Mouse (Mus musculus) forebrain, embryonic 11.5 days (tissue): Measurements from ENCODE around the gene Map4k3. TPM values are rescaled to one million over a fixed set of nuclear protein-coding genes. Genes with fewer than 3 reads are reported as not detected.

ENCODE experiments used
- ATAC-seq: fragments of 200-750 bp; cut with Nextera tagmentation; replicated peaks from 2 replicates; pipeline ENCODE4 v1.8.0; 2017; ENCODE audit warnings: moderate TSS enrichment; ENCODE audit not compliant: low FRiP score
- DNase-seq: peaks from one replicate; pipeline ENCODE4 v3.0.0-alpha.2; 2017; ENCODE audit warnings: low spot score
- H3K27ac ChIP-seq: fragments of 300-500 bp; sonication (generic); 2 replicates; pipeline ENCODE4 v1.5.1; 2014; ENCODE audit warnings: low read depth, low read length
- H3K27me3 ChIP-seq: fragments of 300-500 bp; sonication (generic); 2 replicates; pipeline ENCODE4 v1.6.1; 2014; ENCODE audit warnings: mild to moderate bottlenecking, low read length, mixed read lengths; ENCODE audit not compliant: control insufficient read depth, insufficient read depth
- H3K36me3 ChIP-seq: fragments of 300-500 bp; sonication (generic); 2 replicates; pipeline ENCODE4 v1.6.1; 2014; ENCODE audit warnings: mild to moderate bottlenecking, low read length, moderate library complexity, mixed read lengths; ENCODE audit not compliant: control insufficient read depth, insufficient read depth
- H3K4me1 ChIP-seq: fragments of 300-500 bp; sonication (generic); replicated peaks from 2 replicates; pipeline ENCODE4 v1.6.1; 2014; ENCODE audit warnings: low read length, mixed read lengths; ENCODE audit not compliant: control insufficient read depth, insufficient read depth
- H3K4me2 ChIP-seq: fragments of 300-500 bp; sonication (generic); 2 replicates; pipeline ENCODE4 v1.6.1; 2014; ENCODE audit warnings: low read depth, mild to moderate bottlenecking, low read length, moderate library complexity, mixed read lengths; ENCODE audit not compliant: severe bottlenecking
- H3K4me3 ChIP-seq: fragments of 300-500 bp; sonication (generic); 2 replicates; pipeline ENCODE4 v1.5.1; 2014; ENCODE audit warnings: low read depth, low read length
- H3K9ac ChIP-seq: fragments of 300-500 bp; sonication (generic); 2 replicates; pipeline ENCODE4 v1.6.1; 2014; ENCODE audit warnings: low read length
- H3K9me3 ChIP-seq: fragments of 300-500 bp; sonication (generic); 2 replicates; pipeline ENCODE4 v1.6.1; 2016; ENCODE audit warnings: low read length, mixed read lengths; ENCODE audit not compliant: control insufficient read depth
- WGBS: fragments of 180-500 bp; shearing (Covaris S2); extraction: QIAGEN DNeasy Blood & Tissue Kit; methylation state at CpG from one replicate; pipeline ENCODE4 v1.1.7; 2014; 5-methylcytosine and 5-hydroxymethylcytosine counted together
- polyA plus RNA-seq: library from polyadenylated mRNA; unstranded; fragments of >200 nt; fragmentation: Nextera tagmentation; extraction: Ambion mirVana; gene quantifications from 2 replicates; pipeline ENCODE4 v1.2.1, GENCODE M21; 2014

The Map4k3 gene
- polyA plus RNA-seq, 1 experiment from 2014 or later, result 28.1 TPM

DNA sequence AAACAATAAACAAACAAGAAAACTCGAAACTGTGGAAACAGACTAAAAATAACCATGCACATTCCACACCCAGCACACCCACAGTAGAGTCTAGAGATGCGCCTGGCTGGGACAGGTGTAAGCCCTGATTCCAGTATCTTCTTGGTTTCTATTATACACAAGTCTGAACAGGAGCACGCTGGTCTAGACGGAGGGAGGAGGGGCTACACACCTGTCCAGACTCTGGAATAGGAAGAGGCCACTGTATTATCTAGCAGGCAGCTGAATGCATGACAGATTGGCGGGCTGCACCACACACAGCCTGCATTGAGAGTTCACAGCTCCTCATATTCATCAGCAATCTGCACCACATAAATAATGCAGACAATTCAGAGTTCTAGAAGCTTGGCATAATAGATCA, 26.6 kb downstream of the Map4k3 start:
- Histone ChIP-seq H3K27me3 (no peaks in the 10 kb centered on the region), H3K4me1 (no peaks in the 10 kb centered on the region; the same call in 1 of the 2 replicates), H3K36me3 (no peaks in the 10 kb centered on the region), H3K4me2 (no peak overlapping the region), H3K27ac (no peak overlapping the region), H3K9me3 (no peaks in the 10 kb centered on the region), H3K9ac (no peak overlapping the region), H3K4me3 (no peak overlapping the region)
- no peak for ATAC-seq
- 88% methylated on average over 5 of the region's 5 CpGs for WGBS
- DNase-seq, result no peak

GRCm38 (mm10) chr17:80698930-80699329, 29.4 kb downstream of the Map4k3 start:
- H3K4me3 ChIP-seq, result no peak overlapping the region
- H3K9ac ChIP-seq, result no peak overlapping the region
- H3K9me3 ChIP-seq, result no peaks in the 10 kb centered on the region
- no peaks in the 10 kb centered on the region for H3K27me3 ChIP-seq
- H3K36me3 ChIP-seq, result no peaks in the 10 kb centered on the region
- no peak for ATAC-seq
- no peak overlapping the region for H3K4me2 ChIP-seq
- WGBS, result 77% methylated on average over 7 of the region's 7 CpGs
- no peak overlapping the region for H3K27ac ChIP-seq
- H3K4me1 ChIP-seq, result no peaks in the 10 kb centered on the region; the same call in 1 of the 2 replicates
- no peak for DNase-seq

GRCm38 (mm10) chr17:80698191-80698901, 29.9 kb downstream of the Map4k3 start:
- Histone ChIP-seq H3K27me3 (no peaks in the 10 kb centered on the region), H3K4me2 (no peak overlapping the region), H3K36me3 (no peaks in the 10 kb centered on the region), H3K9ac (no peak overlapping the region), H3K4me3 (no peak overlapping the region), H3K4me1 (peaks cover 2% of the 10 kb centered on the region; the same call in 1 of the 2 replicates), H3K9me3 (no peaks in the 10 kb centered on the region), H3K27ac (no peak overlapping the region)
- ATAC-seq (no peak), DNase-seq (no peak)
- WGBS, result 75% methylated on average over 12 of the region's 12 CpGs

DNA sequence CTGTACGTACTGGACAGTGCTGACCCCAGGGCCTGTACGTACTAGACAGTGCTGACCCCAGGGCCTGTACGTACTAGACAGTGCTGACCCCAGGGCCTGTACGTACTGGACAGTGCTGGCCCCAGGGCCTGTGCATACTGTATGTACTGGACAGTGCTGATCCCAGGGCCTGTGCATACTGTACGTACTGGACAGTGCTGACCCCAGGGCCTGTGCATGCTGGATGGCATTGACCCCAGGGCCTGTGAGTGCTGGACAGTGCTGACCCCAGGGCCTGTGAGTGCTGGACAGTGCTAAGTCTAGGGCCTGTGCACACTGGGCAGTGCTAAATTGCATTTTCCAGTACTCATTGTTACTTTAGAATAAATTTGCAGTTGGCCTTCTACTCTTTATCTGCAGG, 31.3 kb downstream of the Map4k3 start:
- no peak overlapping the region for H3K9ac ChIP-seq
- H3K36me3 ChIP-seq, result no peaks in the 10 kb centered on the region
- DNase-seq (no peak), ATAC-seq (no peak)
- peaks cover 2% of the 10 kb centered on the region; the same call in 1 of the 2 replicates for H3K4me1 ChIP-seq
- H3K4me2 ChIP-seq, result no peak overlapping the region
- H3K27me3 ChIP-seq, result no peaks in the 10 kb centered on the region
- no peak overlapping the region for H3K27ac ChIP-seq
- H3K4me3 ChIP-seq, result no peak overlapping the region
- 94% methylated on average over 5 of the region's 5 CpGs for WGBS
- H3K9me3 ChIP-seq, result no peaks in the 10 kb centered on the region

DNA sequence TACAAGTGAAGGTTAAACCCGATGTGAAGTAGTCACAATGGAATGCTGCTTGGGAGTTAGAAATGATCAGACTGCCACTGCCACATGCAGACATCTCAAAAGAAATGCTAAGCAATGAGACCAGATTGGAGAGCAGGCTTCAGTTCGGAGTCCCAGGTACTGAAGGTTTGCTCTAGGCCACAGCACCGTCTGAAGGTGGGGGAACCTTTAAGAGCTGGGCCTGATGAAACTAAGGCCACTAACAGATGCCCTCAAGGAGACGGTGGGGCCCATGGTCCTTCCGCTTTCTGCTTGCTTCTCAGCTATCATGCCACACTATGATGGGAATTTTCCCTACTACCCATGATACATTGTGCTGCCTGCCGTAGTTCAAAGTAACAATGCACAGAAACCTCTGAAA, 32.1 kb downstream of the Map4k3 start:
- no peak for ATAC-seq
- Histone ChIP-seq H3K36me3 (no peaks in the 10 kb centered on the region), H3K4me3 (no peak overlapping the region), H3K9me3 (no peaks in the 10 kb centered on the region), H3K4me1 (peaks cover 2% of the 10 kb centered on the region; the same call in 1 of the 2 replicates), H3K9ac (no peak overlapping the region), H3K27me3 (no peaks in the 10 kb centered on the region), H3K4me2 (no peak overlapping the region), H3K27ac (no peak overlapping the region)
- no peak for DNase-seq
- WGBS, result 93% methylated on average over 6 of the region's 6 CpGs

DNA sequence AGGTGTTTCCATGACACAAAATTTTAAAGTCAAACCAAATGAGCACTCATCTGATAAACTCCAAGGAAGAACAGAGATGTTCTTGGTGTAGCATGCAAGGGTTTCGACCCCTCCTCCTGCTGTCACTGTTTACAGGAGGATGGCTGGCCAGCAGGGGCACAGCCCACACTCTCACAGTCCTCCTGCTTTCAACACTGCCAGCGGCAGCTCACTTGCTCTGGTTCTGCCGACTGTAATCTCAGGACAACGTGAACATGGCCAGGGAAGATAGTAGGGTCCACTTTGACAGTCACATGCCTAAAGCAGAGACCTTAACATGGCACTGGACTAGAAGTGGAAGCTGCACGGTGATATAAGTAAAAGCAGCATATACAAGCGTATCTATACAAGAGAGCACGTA, 34.6 kb downstream of the Map4k3 start:
- H3K27ac ChIP-seq, result no peak overlapping the region
- H3K36me3 ChIP-seq, result no peaks in the 10 kb centered on the region
- H3K4me3 ChIP-seq, result no peak overlapping the region
- no peak overlapping the region for H3K9ac ChIP-seq
- peaks cover 2% of the 10 kb centered on the region; the same call in 1 of the 2 replicates for H3K4me1 ChIP-seq
- DNase-seq (no peak), ATAC-seq (no peak)
- H3K27me3 ChIP-seq, result no peaks in the 10 kb centered on the region
- H3K4me2 ChIP-seq, result no peak overlapping the region
- no peaks in the 10 kb centered on the region for H3K9me3 ChIP-seq
- WGBS, result 66% methylated on average over 7 of the region's 7 CpGs

GRCm38 (mm10) chr17:80692183-80692582, 36.1 kb downstream of the Map4k3 start:
- 92% methylated on average over 13 of the region's 13 CpGs for WGBS
- DNase-seq, result no peak
- H3K27ac ChIP-seq, result no peak overlapping the region

GRCm38 (mm10) chr17:80688701-80689100, 39.6 kb downstream of the Map4k3 start:
- H3K4me1 ChIP-seq, result 0 out of 2 replicates have a peak, but pooled peaks cover 3% of the 10 kb centered on the region
- H3K36me3 ChIP-seq, result no peaks in the 10 kb centered on the region
- H3K4me3 ChIP-seq, result no peak overlapping the region
- H3K9me3 ChIP-seq, result no peaks in the 10 kb centered on the region
- DNase-seq (no peak), ATAC-seq (no peak)
- H3K27ac ChIP-seq, result no peak overlapping the region
- 95% methylated on average over 11 of the region's 11 CpGs for WGBS
- H3K27me3 ChIP-seq, result no peaks in the 10 kb centered on the region
- no peak overlapping the region for H3K4me2 ChIP-seq
- H3K9ac ChIP-seq, result no peak overlapping the region

More at GRCm38 (mm10) chr17:80692183-80692582, 36.1 kb downstream of the Map4k3 start:
- H3K27me3 ChIP-seq, result no peaks in the 10 kb centered on the region
- H3K4me2 ChIP-seq, result no peak overlapping the region
- no peaks in the 10 kb centered on the region for H3K9me3 ChIP-seq
- H3K4me1 ChIP-seq, result peaks cover 2% of the 10 kb centered on the region; the same call in 1 of the 2 replicates
- no peaks in the 10 kb centered on the region for H3K36me3 ChIP-seq
- no peak for ATAC-seq
- H3K4me3 ChIP-seq, result no peak overlapping the region
- H3K9ac ChIP-seq, result no peak overlapping the region

DNA sequence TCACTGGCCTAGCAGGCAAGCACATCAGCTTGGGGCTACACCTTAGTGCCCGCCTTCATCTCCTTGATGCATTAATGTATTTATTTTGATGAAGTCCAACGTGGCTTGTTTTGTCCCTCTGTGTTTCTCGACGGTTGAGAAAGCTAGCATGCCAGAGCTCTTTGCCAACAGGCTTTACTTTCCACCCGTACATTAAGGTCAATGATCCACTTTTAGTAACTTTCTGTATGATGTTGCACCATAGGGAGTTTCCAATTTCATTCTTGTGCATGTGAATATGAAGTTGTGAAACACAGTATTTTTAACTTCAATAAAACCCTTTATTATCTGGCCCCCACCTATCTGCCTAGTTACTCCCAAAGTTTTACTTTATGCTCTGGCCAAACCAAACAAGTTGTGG, 42.2 kb downstream of the Map4k3 start:
- Histone ChIP-seq H3K4me1 (0 out of 2 replicates have a peak, but pooled peaks cover 2% of the 10 kb centered on the region), H3K9me3 (no peaks in the 10 kb centered on the region), H3K36me3 (no peaks in the 10 kb centered on the region), H3K27ac (no peak overlapping the region), H3K4me3 (no peak overlapping the region), H3K9ac (no peak overlapping the region), H3K27me3 (no peaks in the 10 kb centered on the region), H3K4me2 (no peak overlapping the region)
- WGBS, result 91% methylated on average over 5 of the region's 5 CpGs
- ATAC-seq, result no peak
- DNase-seq, result no peak
